Mouse (Mus musculus): ENCODE data around the gene Mpdu1.

Gene Mpdu1

GRCm38 (mm10) chr11:69692196-69692811, 29.9 kb upstream of the Mpdu1 start:
- DNase-seq (ENCODE audit: low read depth): no peak

GRCm38 (mm10) chr11:69689891-69690290, 27.4 kb upstream of the Mpdu1 start:
- DNase-seq (ENCODE audit: low read depth): no peak

GRCm38 (mm10) chr11:69687061-69687460, 24.6 kb upstream of the Mpdu1 start:
- no peak for DNase-seq (ENCODE audit: low read depth)

- DNase-seq (ENCODE audit: low read depth): no peak
Measured at GRCm38 (mm10) chr11:69686377-69686776, 23.9 kb upstream of the Mpdu1 start.

- no peak for DNase-seq (ENCODE audit: low read depth)
Measured at GRCm38 (mm10) chr11:69685526-69686148, 23.2 kb upstream of the Mpdu1 start, which contains the start of gene Tnfsf13. Gene Tnfsf13, minus strand, starts transcription at chr11:69685784.

- no peak for DNase-seq (ENCODE audit: low read depth)
Measured at GRCm38 (mm10) chr11:69684936-69685335, 22.5 kb upstream of the Mpdu1 start.

- no peak for DNase-seq (ENCODE audit: low read depth)
Measured at GRCm38 (mm10) chr11:69684128-69684745, 21.8 kb upstream of the Mpdu1 start.

GRCm38 (mm10) chr11:69683576-69683975, 21.1 kb upstream of the Mpdu1 start:
- no peak for DNase-seq (ENCODE audit: low read depth)

GRCm38 (mm10) chr11:69682840-69683533, 20.5 kb upstream of the Mpdu1 start:
- peak; percentile 98 for DNase-seq (ENCODE audit: low read depth)

GRCm38 (mm10) chr11:69682209-69682839, 19.9 kb upstream of the Mpdu1 start:
- no peak for DNase-seq (ENCODE audit: low read depth)

- DNase-seq (ENCODE audit: low read depth): peak; percentile 92
Measured at GRCm38 (mm10) chr11:69681314-69682208, 19.1 kb upstream of the Mpdu1 start, which contains the start of gene Senp3. Gene Senp3, minus strand, starts transcription at chr11:69682084.

GRCm38 (mm10) chr11:69680136-69680855, 17.9 kb upstream of the Mpdu1 start:
- DNase-seq (ENCODE audit: low read depth): no peak

GRCm38 (mm10) chr11:69679144-69679543, 16.7 kb upstream of the Mpdu1 start:
- DNase-seq (ENCODE audit: low read depth): no peak

GRCm38 (mm10) chr11:69672211-69672706, 9.8 kb upstream of the Mpdu1 start, which contains the start of gene Eif4a1:
Gene Eif4a1, minus strand, starts transcription at chr11:69672423.
- DNase-seq (ENCODE audit: low read depth): peak; percentile 100

- DNase-seq (ENCODE audit: low read depth): no peak
Measured at GRCm38 (mm10) chr11:69671726-69672124, 9.3 kb upstream of the Mpdu1 start.

- DNase-seq (ENCODE audit: low read depth): peak; percentile 93
Measured at GRCm38 (mm10) chr11:69670786-69671725, 8.6 kb upstream of the Mpdu1 start.

- no peak for DNase-seq (ENCODE audit: low read depth)
Measured at GRCm38 (mm10) chr11:69666665-69667005, 4.2 kb upstream of the Mpdu1 start.

GRCm38 (mm10) chr11:69665961-69666664, 3.7 kb upstream of the Mpdu1 start, which contains the start of gene Cd68:
Gene Cd68, minus strand, starts transcription at chr11:69666153.
- DNase-seq (ENCODE audit: low read depth): peak; percentile 90

Measured in c-Kit-positive CD71-negative TER-119-negative erythroid progenitor cells, embryonic 14.5 days (primary cell).